Mouse (Mus musculus) layer of hippocampus, adult 2 months (tissue): ENCODE measurements around the gene Tubb4b. TPM values are rescaled to one million over a fixed set of nuclear protein-coding genes. Genes with fewer than 3 reads are reported as not detected.

Experiments
- DNase-seq, 2 experiments: peaks; one replicate each; pipeline ENCODE4 v3.0.0; 2022; ENCODE audit warnings: low spot score in 2 of 2
- H3K27ac ChIP-seq: fragments of 200-600 bp; 2 replicates; pipeline ENCODE4 v1.8.1; 2022
- H3K4me3 ChIP-seq: fragments of 200-600 bp; 2 replicates; pipeline ENCODE4 v1.8.1; 2022; ENCODE audit warnings: mild to moderate bottlenecking
- CTCF ChIP-seq: fragments of 200-600 bp; conservative IDR thresholded peaks from 2 replicates; pipeline ENCODE4 v1.8.1; 2022; ENCODE audit warnings: antibody characterized with exemption, mild to moderate bottlenecking, moderate library complexity
- total RNA-seq, 2 experiments: library from RNA; stranded (reverse); gene quantifications; 2 replicates each; pipeline ENCODE4 v1.2.3; 2021

Gene Tubb4b
- total RNA-seq, 2 experiments from 2014 or later: 305 to 309 TPM

- DNase-seq: no peak
- Histone ChIP-seq H3K4me3 (peak overlapping the region; percentile 47), H3K27ac (peak overlapping the region; percentile 76)
- TF ChIP-seq CTCF: peak; percentile 72
These were observed 38.6 kb downstream of the Tubb4b start for GRCm38 (mm10) chr2:25185625-25186574.

- TF ChIP-seq CTCF: no peak
- Histone ChIP-seq H3K27ac (no peak overlapping the region), H3K4me3 (no peak overlapping the region)
- no peak for DNase-seq
These were observed 40.0 kb downstream of the Tubb4b start for GRCm38 (mm10) chr2:25184496-25184895.

GRCm38 (mm10) chr2:25183336-25183735, 41.2 kb downstream of the Tubb4b start:
- DNase-seq: no peak
- Histone ChIP-seq H3K4me3 (peak overlapping the region; percentile 72; the same call in 1 of the 2 replicates), H3K27ac (peak overlapping the region; percentile 87)
- no peak for TF ChIP-seq CTCF

DNA sequence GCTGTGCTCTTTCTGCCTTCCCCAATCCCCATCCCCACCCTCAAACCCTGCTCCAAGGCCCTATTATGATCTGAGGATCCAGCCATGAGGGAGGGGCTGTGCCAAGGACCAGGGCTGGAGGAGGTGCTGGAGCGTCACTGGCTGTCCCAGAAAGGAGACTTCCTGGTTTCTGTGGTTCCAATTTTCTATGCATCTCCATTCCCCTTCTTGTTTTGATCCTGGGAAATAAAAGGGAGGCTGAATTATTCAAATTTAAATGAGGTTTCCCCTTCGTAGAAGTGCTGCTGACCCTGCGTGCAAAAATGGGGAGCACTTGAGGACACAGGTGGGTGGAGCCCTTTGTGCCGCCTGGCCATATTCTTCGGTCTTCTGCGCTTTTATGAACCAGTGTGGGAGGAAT, 41.8 kb downstream of the Tubb4b start:
- Histone ChIP-seq H3K4me3 (peak overlapping the region; percentile 72), H3K27ac (peak overlapping the region; percentile 87)
- DNase-seq: no peak
- TF ChIP-seq CTCF: no peak

DNA sequence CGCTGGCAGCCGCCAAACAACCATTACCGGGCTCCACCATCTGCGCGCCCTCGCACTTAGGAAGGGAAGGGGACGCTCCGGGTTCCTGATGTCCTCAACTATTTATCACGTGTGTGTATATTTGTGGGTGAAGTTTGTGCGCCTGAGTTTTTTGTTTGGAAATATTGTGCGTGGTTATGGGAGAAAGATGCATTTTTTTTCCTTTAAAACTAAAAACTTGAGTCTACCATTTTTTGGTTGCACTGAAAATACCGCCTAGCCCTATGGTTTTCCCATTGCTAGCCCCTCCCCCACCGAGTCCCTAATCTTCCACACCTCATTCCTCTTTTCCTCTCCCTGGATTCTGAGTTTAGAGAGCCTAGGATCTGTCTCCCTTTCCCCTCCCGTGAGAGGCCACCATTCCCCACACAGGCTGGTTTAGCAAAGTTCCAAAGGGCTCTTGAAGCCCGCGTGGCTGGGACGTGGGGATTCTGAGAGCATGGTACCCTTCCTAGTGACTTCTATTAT, 42.6 kb downstream of the Tubb4b start:
- Histone ChIP-seq H3K4me3 (peak overlapping the region; percentile 72), H3K27ac (peak overlapping the region; percentile 87)
- DNase-seq: no peak
- TF ChIP-seq CTCF: no peak; the same call in 1 of the 2 replicates

DNA sequence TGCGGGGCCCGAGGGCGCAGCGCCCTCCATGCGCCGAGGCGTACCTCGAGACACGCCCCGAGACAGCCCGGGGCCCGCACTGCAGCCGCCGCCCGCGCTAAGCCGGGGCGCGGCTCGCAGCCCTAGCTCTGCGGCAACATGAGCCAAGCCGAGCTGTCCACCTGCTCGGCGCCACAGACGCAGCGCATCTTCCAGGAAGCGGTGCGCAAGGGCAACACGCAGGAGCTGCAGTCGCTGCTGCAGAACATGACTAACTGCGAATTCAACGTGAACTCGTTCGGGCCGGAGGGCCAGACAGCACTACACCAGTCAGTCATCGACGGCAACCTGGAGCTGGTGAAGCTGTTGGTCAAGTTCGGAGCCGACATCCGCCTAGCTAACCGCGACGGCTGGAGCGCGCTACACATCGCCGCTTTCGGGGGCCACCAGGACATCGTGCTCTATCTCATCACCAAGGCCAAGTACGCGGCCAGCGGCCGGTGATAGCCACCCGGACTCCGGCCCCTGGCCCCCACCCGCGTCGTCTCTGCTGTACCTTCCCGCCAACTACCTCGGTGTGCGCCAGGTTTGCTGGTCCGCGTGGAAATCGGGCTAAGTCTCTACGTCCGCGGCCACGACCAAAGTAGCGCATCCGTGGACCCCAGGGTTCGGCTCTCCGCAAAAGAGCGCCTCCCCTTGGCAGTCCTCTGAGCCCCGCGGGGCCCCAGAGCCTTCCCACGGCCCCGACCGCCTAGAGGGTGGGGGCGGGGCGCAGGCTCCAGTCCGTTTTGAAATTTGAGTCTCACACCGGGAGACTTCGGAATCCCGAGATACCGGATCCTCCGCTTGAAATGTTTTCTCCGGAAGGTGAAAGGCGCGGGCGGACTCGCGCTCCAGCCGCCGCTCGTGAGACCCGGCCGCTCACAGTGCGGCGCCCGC, 43.3 kb downstream of the Tubb4b start:
- Histone ChIP-seq H3K27ac (peak overlapping the region; percentile 87), H3K4me3 (peak overlapping the region; percentile 72)
- TF ChIP-seq CTCF: peak; percentile 51
- DNase-seq: peak in 1 of 2 experiments; percentile 39

- peak; percentile 72 for TF ChIP-seq CTCF
- peak within 1 kb of the TSS; percentile 91 for H3K27ac ChIP-seq
- H3K4me3 ChIP-seq: peak within 1 kb of the TSS; percentile 72
- peak; percentile 96 for DNase-seq
These were observed 44.0 kb downstream of the Tubb4b start, which contains the start of gene Nrarp for GRCm38 (mm10) chr2:25180478-25180903. Gene Nrarp (plus strand): TSS chr2:25180758.

GRCm38 (mm10) chr2:25179566-25180217, 44.8 kb downstream of the Tubb4b start:
- TF ChIP-seq CTCF: no peak
- Histone ChIP-seq H3K27ac (peak overlapping the region; percentile 91), H3K4me3 (peak overlapping the region; percentile 72)
- no peak for DNase-seq

DNA sequence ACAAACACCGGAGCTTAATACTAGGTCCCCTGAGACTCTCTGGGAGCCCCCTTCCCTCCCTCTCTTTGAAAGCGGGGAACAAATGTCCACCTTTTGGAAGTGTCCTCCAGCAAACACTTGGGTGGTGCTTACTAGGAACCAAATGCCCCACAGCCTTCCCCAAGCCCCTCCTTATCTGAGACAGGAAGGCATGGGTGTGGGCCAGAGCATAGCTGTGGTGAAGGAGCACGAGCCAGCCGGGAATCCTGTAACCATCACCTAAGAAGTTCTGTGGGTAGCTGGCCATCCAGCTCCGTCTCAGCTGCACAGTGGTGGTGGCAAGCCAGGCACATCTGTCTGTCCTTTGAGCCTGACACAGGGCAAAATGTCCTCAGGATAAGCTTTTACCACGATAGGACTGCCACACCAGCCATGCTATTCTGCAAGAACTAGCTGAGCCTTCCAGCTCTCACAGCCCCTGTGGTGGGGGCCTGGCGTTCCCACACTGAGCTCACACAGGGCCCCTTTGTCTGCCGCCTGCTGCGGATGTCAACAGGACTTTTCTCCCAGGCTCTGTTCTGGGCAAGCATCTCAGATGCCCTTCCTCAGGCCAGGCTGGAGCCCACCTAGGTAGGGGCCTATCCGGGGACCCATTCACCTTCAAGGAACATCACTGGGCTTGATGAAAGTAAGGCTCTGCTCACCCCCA, 46.1 kb downstream of the Tubb4b start:
- peak overlapping the region; percentile 18; the same call in 1 of the 2 replicates for H3K4me3 ChIP-seq
- peak in 1 of 2 experiments; percentile 51 for DNase-seq
- TF ChIP-seq CTCF: no peak
- H3K27ac ChIP-seq: peak overlapping the region; percentile 91

DNA sequence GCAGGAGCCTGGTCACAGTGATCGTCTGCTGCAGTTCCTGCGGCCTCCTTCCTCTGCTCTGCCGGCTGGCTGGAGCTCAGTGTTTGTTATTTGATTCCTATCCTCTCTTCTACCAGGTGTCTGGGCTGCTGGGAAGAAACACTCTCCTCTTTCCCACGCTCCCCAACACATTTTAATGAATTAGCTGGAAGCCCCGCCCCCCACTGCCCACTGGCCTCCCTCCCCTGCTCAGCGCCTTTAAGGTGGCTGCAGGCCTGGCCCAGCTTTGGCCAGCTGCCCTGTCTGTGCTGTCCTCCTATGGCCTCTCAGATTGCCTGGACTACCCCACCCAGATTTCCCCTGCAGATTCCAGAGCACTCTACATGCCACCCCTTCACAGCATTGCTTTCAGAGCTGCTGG, 46.8 kb downstream of the Tubb4b start:
- H3K27ac ChIP-seq: peak overlapping the region; percentile 91
- no peak for DNase-seq
- no peak for TF ChIP-seq CTCF
- peak overlapping the region; percentile 28; the same call in 1 of the 2 replicates for H3K4me3 ChIP-seq

GRCm38 (mm10) chr2:25177076-25177475, 47.4 kb downstream of the Tubb4b start:
- TF ChIP-seq CTCF: no peak
- Histone ChIP-seq H3K4me3 (peak overlapping the region; percentile 28; the same call in 1 of the 2 replicates), H3K27ac (peak overlapping the region; percentile 91)
- DNase-seq: no peak
